Mouse (Mus musculus) lung, embryonic 15.5 days (tissue): Measurements from ENCODE around the gene Cpn2. TPM values are rescaled to one million over a fixed set of nuclear protein-coding genes. Genes with fewer than 3 reads are reported as not detected.

Experiments used
- ATAC-seq: fragments of 200-750 bp; cut with Nextera tagmentation; 2 replicates; pipeline ENCODE4 v1.8.0; 2017; ENCODE audit warnings: moderate number of reproducible peaks, borderline replicate concordance; ENCODE audit not compliant: low FRiP score, low TSS enrichment; ENCODE audit errors: extremely low read depth
- H3K27ac ChIP-seq: fragments of 300-500 bp; sonication (generic); 2 replicates; pipeline ENCODE4 v1.5.1; 2015; ENCODE audit warnings: moderate library complexity, mild to moderate bottlenecking, inconsistent platforms
- H3K27me3 ChIP-seq: fragments of 300-500 bp; sonication (generic); 2 replicates; pipeline ENCODE4 v1.6.1; 2015; ENCODE audit warnings: inconsistent platforms
- H3K36me3 ChIP-seq: fragments of 300-500 bp; sonication (generic); 2 replicates; pipeline ENCODE4 v1.6.1; 2015; ENCODE audit warnings: inconsistent platforms
- H3K4me1 ChIP-seq: fragments of 300-500 bp; sonication (generic); 2 replicates; pipeline ENCODE4 v1.6.1; 2015; ENCODE audit warnings: inconsistent platforms
- H3K4me2 ChIP-seq: fragments of 300-500 bp; sonication (generic); 2 replicates; pipeline ENCODE4 v1.6.1; 2015; ENCODE audit warnings: inconsistent platforms, mild to moderate bottlenecking, moderate library complexity
- H3K4me3 ChIP-seq: fragments of 300-500 bp; sonication (generic); 2 replicates; pipeline ENCODE4 v1.5.1; 2015; ENCODE audit warnings: mild to moderate bottlenecking, inconsistent platforms
- H3K9ac ChIP-seq: fragments of 300-500 bp; sonication (generic); 2 replicates; pipeline ENCODE4 v1.6.1; 2015; ENCODE audit warnings: inconsistent platforms
- H3K9me3 ChIP-seq: fragments of 300-500 bp; sonication (generic); 2 replicates; pipeline ENCODE4 v1.6.1; 2016; ENCODE audit warnings: inconsistent platforms
- WGBS: fragments of 180-500 bp; shearing (Covaris S2); methylation state at CpG from one replicate; pipeline ENCODE4 v1.1.7; 2015; 5-methylcytosine and 5-hydroxymethylcytosine counted together
- polyA plus RNA-seq: library from polyadenylated mRNA; unstranded; fragments of >200 nt; fragmentation: Nextera tagmentation; extraction: Ambion mirVana; gene quantifications from 2 replicates; pipeline ENCODE4 v1.2.1, GENCODE M21; 2015

Cpn2 gene
- polyA plus RNA-seq, 1 experiment from 2014 or later = not detected

DNA sequence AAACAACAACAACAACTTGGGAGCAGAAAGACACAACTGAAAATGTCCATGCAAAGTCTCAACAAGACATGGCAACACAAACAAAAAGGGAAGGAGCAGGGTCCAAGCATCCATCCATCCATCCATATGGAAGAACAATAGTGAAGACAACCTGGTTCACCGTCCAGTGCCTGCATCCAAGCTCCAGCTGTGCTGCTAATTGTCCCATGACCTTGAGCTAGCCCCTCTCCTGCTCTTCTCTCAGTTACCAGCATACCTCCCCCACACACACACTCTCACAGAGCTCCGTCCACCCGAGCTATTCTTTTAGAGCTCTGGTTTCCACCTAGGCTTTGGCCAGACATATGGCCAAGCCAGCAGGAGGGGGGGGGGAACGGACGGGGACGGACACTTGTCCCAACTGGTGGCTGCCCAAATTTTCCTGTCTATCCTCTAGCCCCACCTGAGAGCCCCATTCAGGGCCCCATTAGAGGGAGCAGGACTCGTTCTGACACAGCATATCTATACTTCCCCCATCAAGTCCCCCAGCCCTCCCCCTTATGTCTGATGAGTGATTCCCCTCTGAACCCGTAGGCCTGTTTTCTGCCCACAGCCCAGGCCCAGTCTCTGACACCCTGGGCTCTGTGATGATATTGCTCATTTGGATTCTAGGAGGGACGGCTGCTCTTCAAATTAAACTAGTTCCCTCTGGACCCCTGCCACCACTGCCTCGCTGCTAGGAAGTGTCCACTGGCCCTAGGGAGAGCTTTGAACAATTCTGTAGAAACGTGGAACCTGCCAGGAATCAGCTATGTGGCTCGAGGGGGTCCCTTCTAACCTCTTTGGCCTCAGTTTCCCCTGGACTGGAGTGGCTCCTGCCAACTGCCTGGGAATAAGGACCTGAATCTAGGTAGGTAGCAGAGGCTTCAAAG, 32.4 kb downstream of the Cpn2 start:
- WGBS = 50% methylated on average over 12 of the region's 12 CpGs
- no peak for ATAC-seq
- peaks cover 4% of the 10 kb centered on the region; the same call in 1 of the 2 replicates for H3K27me3 ChIP-seq

DNA sequence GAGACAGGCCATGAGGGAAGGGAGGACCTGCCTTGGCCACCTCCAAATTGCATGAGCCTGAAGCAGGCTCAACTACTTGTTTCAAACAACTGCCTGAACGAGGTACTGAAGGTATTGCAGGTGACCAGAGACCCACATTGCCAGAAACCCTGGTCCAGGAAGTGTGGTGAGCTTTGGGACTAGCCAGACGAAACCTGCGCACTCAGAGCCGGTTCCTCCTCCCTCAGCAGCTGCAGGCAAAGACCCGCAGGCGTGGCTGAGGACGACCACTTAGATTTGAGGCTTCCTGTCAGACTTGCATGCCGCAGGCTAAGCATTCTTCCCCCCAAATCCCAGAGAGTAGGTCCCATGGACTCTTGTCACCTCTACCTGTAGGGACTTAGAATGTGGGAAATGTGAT, 33.2 kb downstream of the Cpn2 start:
- no peak for ATAC-seq
- Histone ChIP-seq H3K4me3 (no peak overlapping the region), H3K9me3 (no peaks in the 10 kb centered on the region), H3K36me3 (no peaks in the 10 kb centered on the region), H3K4me2 (no peak overlapping the region), H3K27me3 (peaks cover 4% of the 10 kb centered on the region; the same call in 1 of the 2 replicates), H3K9ac (no peak overlapping the region), H3K4me1 (peaks cover 33% of the 10 kb centered on the region), H3K27ac (no peak overlapping the region)
- WGBS = 45% methylated on average over 8 of the region's 8 CpGs

More for the DNA sequence above, 32.4 kb downstream of the Cpn2 start:
- Histone ChIP-seq H3K4me2 (no peak overlapping the region), H3K27ac (no peak overlapping the region), H3K36me3 (no peaks in the 10 kb centered on the region), H3K9ac (no peak overlapping the region), H3K4me3 (no peak overlapping the region), H3K9me3 (no peaks in the 10 kb centered on the region), H3K4me1 (peaks cover 33% of the 10 kb centered on the region)

DNA sequence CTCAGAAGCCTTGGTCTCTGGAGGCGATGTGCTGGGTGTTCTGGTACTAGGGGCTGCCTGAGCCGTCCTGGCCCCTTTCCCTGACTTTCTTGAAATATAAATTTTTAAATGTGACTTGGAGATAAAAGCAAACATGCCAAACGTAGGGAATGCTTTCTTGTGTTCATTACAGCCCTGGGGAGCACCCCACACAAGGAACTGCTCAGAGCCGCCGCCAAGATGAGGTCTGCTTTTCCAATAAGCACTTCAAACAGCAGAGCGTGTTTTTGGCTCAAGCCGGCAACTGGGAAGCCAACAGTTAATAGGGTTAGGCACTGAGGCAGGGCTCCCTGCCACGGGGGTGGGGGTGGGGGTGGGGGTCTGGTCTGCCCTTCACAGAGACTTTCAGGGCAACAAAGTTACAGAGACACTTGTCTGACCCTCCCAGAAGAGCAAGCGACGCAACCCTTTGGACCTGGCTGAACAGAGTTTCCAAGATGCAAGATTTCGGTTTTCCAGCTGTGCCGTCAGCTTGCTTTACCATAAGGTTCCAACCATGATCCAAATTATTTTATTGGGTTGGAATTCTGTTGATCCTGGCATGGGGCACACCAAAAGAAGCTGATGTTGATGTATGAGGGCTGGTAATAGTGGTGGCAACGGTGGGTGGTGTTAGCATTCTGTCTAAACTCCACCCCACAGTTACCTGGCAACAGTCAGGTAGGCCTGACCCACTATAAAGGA, 35.3 kb downstream of the Cpn2 start:
- H3K4me1 ChIP-seq = peaks cover 37% of the 10 kb centered on the region
- 21% methylated on average over 13 of the region's 13 CpGs for WGBS
- no peaks in the 10 kb centered on the region for H3K9me3 ChIP-seq
- H3K27me3 ChIP-seq = peaks cover 4% of the 10 kb centered on the region; the same call in 1 of the 2 replicates
- ATAC-seq = peak; percentile 49; the same call in 1 of the 2 replicates
- peak overlapping the region; percentile 78 for H3K27ac ChIP-seq
- no peak overlapping the region for H3K9ac ChIP-seq
- H3K4me3 ChIP-seq = no peak overlapping the region
- no peaks in the 10 kb centered on the region for H3K36me3 ChIP-seq
- peak overlapping the region; percentile 18; the same call in 1 of the 2 replicates for H3K4me2 ChIP-seq

DNA sequence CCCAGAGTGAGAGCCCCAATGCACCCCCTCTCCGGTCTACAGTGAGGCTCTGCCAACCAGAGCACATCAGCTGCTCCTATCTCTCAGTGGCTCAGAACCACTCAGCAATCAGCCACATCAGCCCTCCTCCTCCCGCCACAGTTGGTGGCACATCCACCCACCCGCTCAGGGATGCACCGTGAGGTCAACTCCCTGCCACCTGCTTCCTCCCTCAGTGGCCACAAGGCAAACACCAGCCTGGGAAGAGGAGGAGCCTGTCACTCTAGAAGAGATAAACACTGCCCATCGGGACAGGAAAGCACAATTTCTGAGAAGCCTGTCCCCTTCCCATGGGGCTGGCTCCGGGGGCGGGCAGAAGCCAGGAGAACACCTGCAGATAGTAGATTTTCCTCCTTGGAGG, 39.9 kb downstream of the Cpn2 start:
- peaks cover 16% of the 10 kb centered on the region for H3K4me1 ChIP-seq
- H3K4me2 ChIP-seq = no peak overlapping the region
- no peaks in the 10 kb centered on the region for H3K27me3 ChIP-seq
- H3K9me3 ChIP-seq = no peaks in the 10 kb centered on the region
- H3K27ac ChIP-seq = no peak overlapping the region
- H3K36me3 ChIP-seq = no peaks in the 10 kb centered on the region
- ATAC-seq = no peak
- no peak overlapping the region for H3K4me3 ChIP-seq
- 29% methylated on average over 7 of the region's 7 CpGs for WGBS
- no peak overlapping the region for H3K9ac ChIP-seq

DNA sequence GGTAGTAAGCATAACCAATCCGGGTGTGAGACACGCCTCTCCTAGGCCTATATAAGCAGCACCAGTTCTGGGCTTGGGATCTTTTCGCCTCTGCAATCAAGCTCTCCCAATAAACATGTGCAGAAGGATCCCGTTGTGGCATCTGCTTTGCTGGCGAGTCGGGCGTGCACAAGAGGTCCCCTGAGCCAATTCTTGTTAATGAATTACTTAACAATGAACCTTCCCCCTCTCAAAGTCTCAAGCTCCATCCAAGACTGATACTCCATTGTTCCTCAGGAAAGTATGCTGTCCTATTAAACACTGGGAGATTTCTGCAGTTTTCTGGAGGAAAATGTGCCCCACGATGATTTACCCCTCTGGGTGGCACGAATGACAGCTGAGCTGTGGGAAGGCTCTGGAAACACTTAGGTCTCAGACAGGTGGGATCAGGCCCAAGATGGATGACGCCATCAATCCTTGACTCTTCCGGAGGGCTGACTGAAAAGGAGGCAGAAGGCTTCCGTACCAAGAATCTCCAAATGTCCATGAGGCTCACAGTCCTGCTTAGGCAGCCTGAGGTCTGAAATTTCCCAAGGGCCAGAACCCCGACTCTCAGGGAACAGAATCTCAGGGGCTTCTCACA, 46.0 kb downstream of the Cpn2 start:
- no peak overlapping the region for H3K4me3 ChIP-seq
- H3K36me3 ChIP-seq = no peaks in the 10 kb centered on the region
- H3K4me2 ChIP-seq = no peak overlapping the region
- no peak overlapping the region for H3K9ac ChIP-seq
- H3K9me3 ChIP-seq = no peaks in the 10 kb centered on the region
- no peak for ATAC-seq
- H3K4me1 ChIP-seq = no peaks in the 10 kb centered on the region
- WGBS = 59% methylated on average over 13 of the region's 13 CpGs
- H3K27me3 ChIP-seq = no peaks in the 10 kb centered on the region
- H3K27ac ChIP-seq = no peak overlapping the region

DNA sequence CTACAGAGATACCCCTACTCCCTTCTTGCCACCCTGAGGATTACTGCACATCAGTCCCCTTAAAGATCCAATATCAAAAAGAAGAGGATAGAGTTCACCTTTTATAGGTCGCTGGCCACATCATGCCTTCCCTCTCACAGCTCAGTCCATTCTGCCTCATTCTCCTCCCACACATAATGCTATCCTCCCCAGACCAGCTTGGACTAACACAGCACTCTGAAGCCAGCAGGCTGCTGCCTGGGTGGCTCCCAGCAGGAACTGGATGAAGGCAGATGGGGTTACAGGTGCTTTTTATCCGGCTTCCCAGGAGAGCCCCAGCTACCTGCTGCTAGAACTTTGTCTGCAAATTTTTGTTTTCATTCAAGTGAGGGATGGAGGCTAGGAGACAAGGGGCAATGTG, 51.5 kb downstream of the Cpn2 start:
- H3K27me3 ChIP-seq = no peaks in the 10 kb centered on the region
- no peak for ATAC-seq
- H3K4me1 ChIP-seq = 0 out of 2 replicates have a peak, but pooled peaks cover 13% of the 10 kb centered on the region
- H3K4me2 ChIP-seq = no peak overlapping the region
- WGBS = 29% methylated on average over 2 of the region's 2 CpGs
- H3K9me3 ChIP-seq = no peaks in the 10 kb centered on the region
- H3K9ac ChIP-seq = no peak overlapping the region
- no peak overlapping the region for H3K4me3 ChIP-seq
- no peak overlapping the region for H3K27ac ChIP-seq
- no peaks in the 10 kb centered on the region for H3K36me3 ChIP-seq

DNA sequence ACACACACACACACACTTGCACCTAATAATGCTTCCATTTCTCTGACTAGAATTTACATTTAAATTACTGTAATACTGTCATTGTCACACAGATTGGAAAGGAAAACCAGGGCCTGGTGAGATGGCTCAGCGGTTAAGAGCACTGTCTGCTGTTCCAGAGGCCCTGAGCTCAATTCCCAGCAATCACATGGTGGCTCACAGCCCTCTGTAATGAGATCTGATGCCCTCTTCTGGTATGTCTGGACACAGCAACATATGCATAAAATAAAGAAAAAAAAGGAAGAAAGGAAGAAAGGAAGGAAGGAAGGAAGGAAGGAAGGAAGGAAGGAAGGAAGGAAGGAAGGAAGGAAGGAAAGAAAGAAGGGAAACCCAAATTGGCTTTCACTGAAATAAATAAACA, 53.7 kb downstream of the Cpn2 start:
- H3K9ac ChIP-seq = no peak overlapping the region
- H3K9me3 ChIP-seq = no peaks in the 10 kb centered on the region
- no peak overlapping the region for H3K4me3 ChIP-seq
- no peak overlapping the region for H3K27ac ChIP-seq
- H3K27me3 ChIP-seq = no peaks in the 10 kb centered on the region
- no peak for ATAC-seq
- H3K4me1 ChIP-seq = 0 out of 2 replicates have a peak, but pooled peaks cover 13% of the 10 kb centered on the region
- no peaks in the 10 kb centered on the region for H3K36me3 ChIP-seq
- 83% methylated on average over 1 of the region's 1 CpGs for WGBS
- no peak overlapping the region for H3K4me2 ChIP-seq

DNA sequence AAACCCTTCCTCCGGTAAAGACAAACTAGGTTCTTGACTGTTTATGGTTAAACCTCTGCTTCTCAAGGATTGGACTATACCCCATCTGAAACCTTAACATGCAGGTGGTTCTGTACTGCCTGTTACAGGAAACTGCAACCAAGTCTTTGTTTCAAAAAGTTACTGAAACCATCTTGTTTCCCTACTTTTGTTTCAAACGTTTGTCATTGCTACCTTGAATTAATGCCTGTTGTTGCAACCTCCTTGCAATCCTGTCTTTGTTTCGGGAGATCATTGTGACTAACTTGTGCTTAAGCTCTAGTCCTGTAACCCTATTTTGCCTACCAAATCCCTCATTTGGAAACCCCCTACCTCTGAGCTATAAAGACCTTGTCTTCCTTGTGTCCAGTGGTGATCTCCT, 55.3 kb downstream of the Cpn2 start:
- Histone ChIP-seq H3K4me2 (no peak overlapping the region), H3K9ac (no peak overlapping the region), H3K27me3 (no peaks in the 10 kb centered on the region), H3K4me1 (0 out of 2 replicates have a peak, but pooled peaks cover 13% of the 10 kb centered on the region), H3K36me3 (no peaks in the 10 kb centered on the region), H3K4me3 (no peak overlapping the region), H3K9me3 (no peaks in the 10 kb centered on the region), H3K27ac (no peak overlapping the region)
- no peak for ATAC-seq
- WGBS = 79% methylated on average over 3 of the region's 3 CpGs

DNA sequence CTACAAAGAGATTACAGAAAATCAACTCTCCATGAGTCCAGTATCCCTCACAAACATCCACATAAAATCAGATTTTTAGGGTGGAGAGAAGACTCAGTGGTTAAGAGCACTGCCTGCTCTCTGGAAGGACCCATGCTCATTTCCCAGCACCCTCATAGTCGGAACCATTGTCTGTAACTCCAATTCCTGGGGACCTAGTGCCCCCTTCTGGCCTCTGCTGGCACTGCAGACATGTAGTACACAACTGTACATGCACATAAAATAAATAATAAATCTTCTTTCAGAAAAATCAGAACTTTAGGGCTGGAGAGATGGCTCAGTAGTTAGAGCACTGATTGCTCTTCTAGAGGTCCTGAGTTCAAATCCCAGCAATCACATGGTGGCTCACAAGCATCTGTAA, 58.0 kb downstream of the Cpn2 start:
- ATAC-seq = no peak
- peaks cover 26% of the 10 kb centered on the region for H3K4me1 ChIP-seq
- H3K27me3 ChIP-seq = no peaks in the 10 kb centered on the region
- no peak overlapping the region for H3K27ac ChIP-seq
- H3K36me3 ChIP-seq = no peaks in the 10 kb centered on the region
- no peak overlapping the region for H3K4me3 ChIP-seq
- H3K9ac ChIP-seq = no peak overlapping the region
- no peaks in the 10 kb centered on the region for H3K9me3 ChIP-seq
- H3K4me2 ChIP-seq = no peak overlapping the region
- 97% methylated on average over 1 of the region's 1 CpGs for WGBS

DNA sequence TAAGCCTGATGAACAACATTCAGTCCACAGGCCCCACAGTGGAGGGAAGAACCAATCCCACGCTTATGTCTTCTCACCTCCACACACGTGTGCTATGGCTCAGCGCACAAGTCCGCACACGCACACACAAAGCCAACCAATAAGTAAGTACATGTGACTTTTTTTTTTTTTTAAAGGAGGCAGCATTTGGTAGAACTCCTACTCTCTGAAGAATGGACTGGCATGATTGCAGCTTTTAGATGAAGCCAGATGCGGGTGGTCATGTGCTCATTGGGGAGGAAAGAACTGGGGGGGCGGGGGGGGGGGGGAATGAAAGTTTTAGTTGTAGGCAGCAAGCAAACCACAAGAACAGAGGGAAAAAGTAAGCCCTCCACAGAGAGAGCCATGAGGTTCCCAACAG, 59.3 kb downstream of the Cpn2 start:
- Histone ChIP-seq H3K4me2 (no peak overlapping the region), H3K4me3 (no peak overlapping the region), H3K27ac (no peak overlapping the region), H3K4me1 (peaks cover 23% of the 10 kb centered on the region), H3K27me3 (no peaks in the 10 kb centered on the region), H3K36me3 (no peaks in the 10 kb centered on the region), H3K9me3 (no peaks in the 10 kb centered on the region), H3K9ac (no peak overlapping the region)
- ATAC-seq = no peak
- WGBS = 80% methylated on average over 7 of the region's 7 CpGs

DNA sequence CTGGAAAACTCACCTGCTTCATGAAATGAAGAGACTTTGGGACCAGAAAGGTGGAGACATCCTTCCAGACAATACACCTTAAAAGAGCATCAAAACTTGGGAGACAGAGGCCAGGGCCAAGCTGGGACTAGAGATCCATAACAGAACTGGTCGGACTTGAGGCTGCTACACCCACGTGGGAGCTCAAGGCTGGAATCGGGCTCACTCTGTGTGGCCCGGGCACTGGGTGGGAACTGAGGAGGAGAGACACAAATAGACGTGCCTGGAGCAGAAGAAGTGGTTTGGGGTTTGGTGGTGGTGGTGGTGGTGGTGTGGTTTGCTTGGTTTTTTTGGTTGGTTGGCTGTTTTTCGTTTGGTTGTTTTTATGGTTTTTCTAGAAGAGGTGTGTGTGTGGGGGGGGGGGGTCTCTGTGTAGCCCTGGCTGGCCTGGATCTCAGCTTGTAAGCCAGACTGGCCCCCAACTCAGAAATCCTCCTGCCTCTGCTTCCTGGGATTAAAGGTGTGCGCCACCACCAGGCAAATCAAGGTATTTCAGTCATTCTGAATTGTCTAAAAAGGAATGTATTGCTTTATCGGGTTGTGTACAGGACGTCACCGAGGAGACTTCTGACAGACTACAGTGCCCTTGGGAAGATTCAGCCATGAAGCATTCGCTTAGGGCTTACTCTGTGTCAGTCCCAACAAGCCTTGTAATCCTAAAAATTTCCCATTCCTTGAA, 60.0 kb downstream of the Cpn2 start:
- WGBS = 92% methylated on average over 11 of the region's 11 CpGs
- ATAC-seq = no peak
- no peak overlapping the region for H3K4me2 ChIP-seq

More for the DNA sequence above, 60.0 kb downstream of the Cpn2 start:
- H3K4me1 ChIP-seq = peaks cover 19% of the 10 kb centered on the region
- H3K27me3 ChIP-seq = no peaks in the 10 kb centered on the region
- H3K9me3 ChIP-seq = no peaks in the 10 kb centered on the region
- no peak overlapping the region for H3K4me3 ChIP-seq
- no peaks in the 10 kb centered on the region for H3K36me3 ChIP-seq
- no peak overlapping the region for H3K9ac ChIP-seq
- no peak overlapping the region for H3K27ac ChIP-seq
